Mouse (Mus musculus) G1E (cell line): Measurements from ENCODE around the gene Trim23. TPM values are rescaled to one million over a fixed set of nuclear protein-coding genes. Genes with fewer than 3 reads are reported as not detected.
A peak's percentile ranks its signal among the peaks of the same experiment; 100 is the strongest.

ENCODE experiments used
- ATAC-seq: 2 replicates; pipeline ENCODE4 v1.8.0; 2016; ENCODE audit warnings: mild to moderate bottlenecking; ENCODE audit not compliant: insufficient number of reproducible peaks, poor library complexity, low FRiP score, severe bottlenecking; ENCODE audit errors: extremely low read depth
- DNase-seq: peaks from one replicate; pipeline ENCODE4 v3.0.0; 2012; ENCODE audit warnings: low spot score
- H3K27me3 ChIP-seq: 2 replicates; pipeline ENCODE4 v1.6.1; 2012; ENCODE audit warnings: mild to moderate bottlenecking, low read length, inconsistent platforms; ENCODE audit not compliant: insufficient read depth
- H3K36me3 ChIP-seq: replicated peaks from 2 replicates; pipeline ENCODE3; 2012; ENCODE audit warnings: mild to moderate bottlenecking, inconsistent platforms
- H3K4me1 ChIP-seq: 2 replicates; pipeline ENCODE4 v1.6.1; 2012; ENCODE audit warnings: low read depth, low read length, inconsistent platforms, mixed read lengths; ENCODE audit not compliant: insufficient read depth
- H3K4me3 ChIP-seq: 2 replicates; pipeline ENCODE4 v1.5.1; 2012; ENCODE audit warnings: low read depth, mild to moderate bottlenecking, inconsistent platforms, low read length, moderate library complexity, mixed read lengths
- H3K9me3 ChIP-seq: replicated peaks from 2 replicates; pipeline ENCODE4 v1.6.1; 2012; ENCODE audit warnings: inconsistent platforms
- CTCF ChIP-seq: IDR thresholded peaks from 2 replicates; pipeline ENCODE4 v1.5.1; 2012; ENCODE audit warnings: low read depth, low read length, inconsistent platforms, mixed read lengths
- GATA1 ChIP-seq: IDR thresholded peaks from 2 replicates; pipeline ENCODE4 v1.6.1; 2012; ENCODE audit warnings: borderline replicate concordance, low read length, inconsistent platforms, mixed read lengths
- GATA2 ChIP-seq: IDR thresholded peaks from 2 replicates; pipeline ENCODE4 v1.6.1; 2012; ENCODE audit warnings: low read depth, low read length, inconsistent platforms, borderline replicate concordance
- POLR2AphosphoS5 ChIP-seq: IDR thresholded peaks from 2 replicates; pipeline ENCODE4 v1.6.1; 2012; ENCODE audit warnings: low read depth, low read length, inconsistent platforms; ENCODE audit not compliant: insufficient replicate concordance
- TAL1 ChIP-seq: conservative IDR thresholded peaks from 2 replicates; pipeline ENCODE4 v1.6.1; 2012; ENCODE audit warnings: low read depth, low read length, inconsistent platforms, mixed read lengths
- polyA plus RNA-seq: library from polyadenylated mRNA; stranded (reverse); fragments of >175 nt; gene quantifications from 2 replicates; pipeline ENCODE4 v1.2.3, GENCODE M21; 2012
- total RNA-seq, 2 experiments: library from RNA; stranded (forward) in 1 of 2; stranded (reverse) in 1 of 2; fragments of 200-1000 nt in 1 of 2; fragments of >200 nt in 1 of 2; fragmentation: Nextera tagmentation in 1 of 2; gene quantifications; 2 replicates each; pipeline ENCODE4 v1.2.3; 2014 to 2017

The Trim23 gene
- total and polyA plus RNA-seq, 3 experiments, result 1.3 to 29.6 (median 19.6) TPM

DNA sequence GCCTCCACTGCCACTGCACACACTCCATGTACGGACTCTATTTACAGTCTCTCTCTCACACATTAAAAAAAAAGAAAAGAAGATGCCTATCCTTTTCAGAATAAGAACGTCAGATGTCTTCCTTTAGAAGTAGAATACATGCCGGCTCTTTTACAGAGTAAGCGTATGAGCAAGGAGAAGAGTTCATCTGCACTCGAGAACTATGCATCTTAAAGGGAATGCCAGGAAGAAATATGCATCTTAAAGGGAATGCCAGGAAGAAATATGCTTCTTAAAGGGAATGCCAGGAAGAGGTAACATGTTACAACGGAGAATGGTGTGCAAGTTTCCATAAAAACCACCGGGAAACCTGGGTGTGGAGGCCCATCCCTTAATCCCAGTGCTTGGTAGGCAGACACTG is 23.5 kb upstream of the Trim23 start:
- 0 out of 2 replicates have a peak, but pooled peaks cover 2% of the 10 kb centered on the region for H3K4me1 ChIP-seq
- no peaks in the 10 kb centered on the region for H3K27me3 ChIP-seq
- peaks cover 59% of the 10 kb centered on the region for H3K36me3 ChIP-seq
- DNase-seq (no peak), ATAC-seq (no peak)
- TF ChIP-seq TAL1 (no peak), POLR2AphosphoS5 (no peak)
- H3K9me3 ChIP-seq, result no peaks in the 10 kb centered on the region
- H3K4me3 ChIP-seq, result no peak overlapping the region

DNA sequence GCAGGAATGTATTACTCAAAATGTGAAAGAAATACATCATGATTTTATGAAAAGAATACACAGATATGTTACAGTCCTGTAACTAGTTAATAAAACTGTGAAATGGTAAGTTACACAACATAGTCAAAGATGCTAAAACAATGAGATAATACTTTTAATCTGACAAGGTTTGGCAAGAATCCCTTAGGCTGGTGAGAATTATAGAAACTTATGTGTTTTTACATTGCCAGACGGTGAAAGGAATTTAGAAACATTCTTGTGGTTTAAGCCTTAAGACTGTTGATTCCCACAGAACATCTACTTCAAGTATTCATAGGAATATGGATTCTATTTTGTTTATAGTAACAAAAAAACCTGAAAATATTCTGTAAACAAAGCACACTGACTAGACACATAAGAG is 22.9 kb upstream of the Trim23 start:
- no peak for TF ChIP-seq GATA2
- TF ChIP-seq POLR2AphosphoS5, result no peak
- no peak for TF ChIP-seq TAL1
- TF ChIP-seq CTCF, result no peak
- TF ChIP-seq GATA1, result no peak
- H3K27me3 ChIP-seq, result no peaks in the 10 kb centered on the region
- ATAC-seq (no peak), DNase-seq (no peak)
- H3K4me3 ChIP-seq, result no peak overlapping the region
- 0 out of 2 replicates have a peak, but pooled peaks cover 2% of the 10 kb centered on the region for H3K4me1 ChIP-seq
- H3K9me3 ChIP-seq, result no peaks in the 10 kb centered on the region
- H3K36me3 ChIP-seq, result peaks cover 61% of the 10 kb centered on the region

DNA sequence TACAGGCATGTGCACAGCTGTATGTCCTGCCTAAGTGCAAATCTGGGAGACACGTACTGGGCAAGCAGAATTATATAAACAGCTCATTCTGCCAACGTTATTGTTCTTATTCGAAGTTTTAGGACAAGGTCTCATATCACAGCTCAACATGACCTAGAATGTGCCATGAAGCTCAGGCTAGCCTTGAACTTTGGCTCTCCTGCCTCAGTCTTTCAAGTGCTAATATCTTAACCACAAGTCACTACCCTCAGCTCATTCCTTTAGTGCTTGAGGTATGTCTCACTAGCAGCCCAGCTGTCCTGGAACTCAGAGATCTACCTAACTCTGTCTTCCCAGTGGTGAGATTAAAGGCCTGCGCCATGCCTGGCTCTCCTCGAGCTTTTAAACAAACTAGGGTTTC is 6.9 kb upstream of the Trim23 start:
- TF ChIP-seq POLR2AphosphoS5 (no peak), GATA1 (no peak), GATA2 (no peak), CTCF (no peak), TAL1 (no peak)
- Histone ChIP-seq H3K4me1 (peaks cover 21% of the 10 kb centered on the region), H3K9me3 (no peaks in the 10 kb centered on the region), H3K27me3 (no peaks in the 10 kb centered on the region), H3K4me3 (no peak overlapping the region), H3K36me3 (peaks cover 48% of the 10 kb centered on the region)
- no peak for ATAC-seq
- DNase-seq, result no peak

DNA sequence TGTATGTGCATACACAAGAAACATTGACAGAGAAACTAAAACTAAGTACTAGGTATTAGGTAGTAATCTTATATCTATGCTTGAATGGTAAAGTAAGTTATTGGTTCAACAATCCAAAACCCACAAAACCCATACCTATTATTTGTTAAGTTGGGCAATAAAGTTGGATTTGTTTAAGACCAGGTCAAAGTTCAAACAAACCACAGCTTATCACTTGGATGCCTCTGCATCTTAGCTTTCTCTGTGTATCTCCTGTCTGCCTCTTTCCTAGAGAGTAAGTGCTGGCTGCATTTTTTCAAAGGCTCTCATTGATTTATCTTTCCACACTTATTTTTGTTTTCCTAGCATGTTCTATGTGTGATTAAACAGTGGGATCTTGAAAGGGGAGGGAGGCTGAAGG is 6.1 kb upstream of the Trim23 start:
- Histone ChIP-seq H3K36me3 (peaks cover 42% of the 10 kb centered on the region), H3K27me3 (no peaks in the 10 kb centered on the region), H3K4me3 (no peak overlapping the region), H3K9me3 (no peaks in the 10 kb centered on the region), H3K4me1 (peaks cover 24% of the 10 kb centered on the region)
- no peak for TF ChIP-seq GATA2
- no peak for TF ChIP-seq CTCF
- no peak for TF ChIP-seq GATA1
- TF ChIP-seq TAL1, result no peak
- TF ChIP-seq POLR2AphosphoS5, result no peak
- ATAC-seq (no peak), DNase-seq (no peak)

DNA sequence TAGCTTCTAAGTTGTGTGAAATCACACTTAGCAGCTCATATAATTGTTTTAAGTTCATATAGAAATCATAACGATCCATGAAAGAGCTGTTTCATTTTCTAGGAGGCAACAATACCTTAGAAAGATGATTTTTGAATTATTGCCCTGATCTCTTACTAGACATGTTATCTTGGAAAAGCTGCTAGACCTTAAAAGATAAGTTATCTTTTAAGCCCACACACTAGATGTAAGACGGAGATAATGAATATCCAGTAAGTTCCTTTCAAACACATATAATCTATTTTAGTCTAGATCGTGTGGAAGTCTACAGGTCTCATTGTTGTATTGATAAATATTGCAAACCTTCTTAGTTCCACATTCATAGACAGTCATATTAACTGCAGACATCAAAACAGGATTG is 1.7 kb upstream of the Trim23 start:
- no peak for ATAC-seq
- peaks cover 22% of the 10 kb centered on the region for H3K4me1 ChIP-seq
- no peaks in the 10 kb centered on the region for H3K9me3 ChIP-seq
- DNase-seq, result no peak
- no peak for TF ChIP-seq GATA2
- no peak for TF ChIP-seq TAL1
- no peak for TF ChIP-seq CTCF
- TF ChIP-seq POLR2AphosphoS5, result no peak
- TF ChIP-seq GATA1, result no peak
- H3K4me3 ChIP-seq, result peak overlapping the region; percentile 98
- no peaks in the 10 kb centered on the region for H3K27me3 ChIP-seq
- H3K36me3 ChIP-seq, result peaks cover 32% of the 10 kb centered on the region

DNA sequence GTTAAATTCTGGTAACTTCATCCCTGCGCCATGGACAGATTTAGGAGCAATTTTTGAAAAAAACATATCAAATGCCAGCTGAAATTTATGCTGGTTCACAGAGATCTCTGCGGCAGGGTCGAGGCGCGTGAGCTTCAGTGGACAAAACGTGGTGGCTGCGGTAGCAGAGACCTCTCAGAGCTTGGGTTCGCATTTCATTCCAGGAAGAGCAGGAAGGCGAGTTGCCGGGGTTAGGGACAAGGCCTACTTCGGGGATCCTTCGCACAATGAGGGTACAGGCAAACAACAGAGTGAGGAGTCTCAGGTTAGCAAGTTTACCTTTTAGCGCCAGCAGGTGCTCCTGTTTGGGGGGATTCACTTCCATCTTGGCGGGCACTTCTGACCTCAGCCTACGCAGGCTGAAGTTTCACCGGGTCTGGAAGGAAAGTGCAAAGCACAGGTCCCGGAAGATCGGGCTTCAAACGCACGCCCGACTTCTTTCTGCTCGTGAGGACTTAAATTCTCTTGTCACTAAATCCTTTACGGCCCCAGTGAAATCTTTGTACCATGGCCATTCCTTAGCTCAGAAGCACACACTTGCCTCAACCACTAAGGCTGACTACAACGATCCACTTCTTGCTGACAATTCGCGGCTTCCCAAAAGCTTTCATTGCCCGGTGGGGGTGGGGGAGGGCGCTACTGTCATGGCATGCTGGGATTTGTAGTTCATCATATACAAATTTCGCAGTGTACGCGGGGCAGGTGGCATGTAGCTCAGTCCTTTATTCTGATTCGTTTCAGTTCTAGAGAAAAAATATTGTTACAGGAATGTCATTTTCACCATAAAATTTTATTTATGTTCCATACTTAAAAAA is 574 bp upstream of the Trim23 start, which contains the start of gene Trappc13:
Gene Trappc13, minus strand, starts transcription at position 674 of the 854 bp plus-strand sequence.
- H3K36me3 ChIP-seq, result peaks cover 28% of the 10 kb centered on the region
- H3K9me3 ChIP-seq, result no peaks in the 10 kb centered on the region
- peak; percentile 59 for ATAC-seq
- peaks cover 13% of the 10 kb centered on the region for H3K4me1 ChIP-seq
- DNase-seq, result peak; percentile 45
- TF ChIP-seq POLR2AphosphoS5 (no peak), GATA1 (no peak), GATA2 (no peak), TAL1 (no peak), CTCF (no peak)
- no peaks in the 10 kb centered on the region for H3K27me3 ChIP-seq
- H3K4me3 ChIP-seq, result peak within 1 kb of the TSS; percentile 98
